Mouse (Mus musculus) CD4-positive helper T cell, adult 2 months (primary cell): ENCODE data around the gene Olfr870.
"Not testable (repeated sequence)": the region's sequence is repeated elsewhere in the genome, so short reads cannot be mapped to it uniquely, and the experiment has no call there.

ENCODE experiments used
- DNase-seq: peaks from one replicate; pipeline ENCODE4 v3.0.0-alpha.2; 2012; ENCODE audit warnings: low read depth, missing footprints, low spot score

Gene Olfr870

DNA sequence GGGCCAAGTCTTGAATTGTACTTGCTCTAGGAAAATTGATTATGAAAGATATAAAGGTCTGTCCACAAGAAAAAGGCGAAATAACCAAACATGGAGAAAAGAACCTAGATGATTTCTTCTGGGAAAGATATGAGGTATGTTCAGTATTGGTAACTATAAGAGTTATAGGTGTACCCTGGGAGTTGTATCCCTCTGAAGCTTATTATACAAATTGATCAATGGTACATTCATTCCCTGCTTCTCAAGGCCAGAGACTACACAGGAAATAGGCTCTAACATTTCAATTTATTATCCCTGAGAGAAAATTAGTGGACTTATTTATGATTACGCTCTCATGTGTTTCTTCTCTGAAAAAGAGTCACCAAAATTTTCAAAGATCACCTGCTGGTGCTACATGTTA, at the start of gene Olfr870:
Gene Olfr870, minus strand, starts transcription at position 101 of the 400 bp plus-strand sequence.
- no peak for DNase-seq

DNA sequence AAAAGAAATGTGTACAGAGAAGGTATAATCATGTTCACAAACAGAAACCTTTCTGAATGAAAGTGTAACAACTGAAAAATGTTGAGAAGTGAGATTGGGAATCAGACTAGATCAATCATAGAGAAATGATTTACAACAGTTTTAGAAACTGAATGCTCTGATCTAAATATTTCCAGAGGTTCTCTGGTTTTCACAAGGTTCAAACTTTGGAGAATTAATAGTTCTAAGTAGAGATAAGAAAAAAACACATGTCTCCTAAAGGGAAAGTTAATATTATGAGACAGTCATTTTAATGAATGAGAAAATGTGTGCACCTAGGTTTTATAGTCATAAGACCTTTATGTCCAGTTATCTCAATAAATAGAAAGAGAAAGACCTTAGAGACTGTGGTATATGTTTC, 38.0 kb upstream of the Olfr870 start, which contains the start of gene Olfr871:
Gene Olfr871, plus strand, starts transcription at position 301 of the 400 bp plus-strand sequence.
- DNase-seq = no peak

GRCm38 (mm10) chr9:20211477-20211876, 37.6 kb upstream of the Olfr870 start:
- no peak for DNase-seq

DNA sequence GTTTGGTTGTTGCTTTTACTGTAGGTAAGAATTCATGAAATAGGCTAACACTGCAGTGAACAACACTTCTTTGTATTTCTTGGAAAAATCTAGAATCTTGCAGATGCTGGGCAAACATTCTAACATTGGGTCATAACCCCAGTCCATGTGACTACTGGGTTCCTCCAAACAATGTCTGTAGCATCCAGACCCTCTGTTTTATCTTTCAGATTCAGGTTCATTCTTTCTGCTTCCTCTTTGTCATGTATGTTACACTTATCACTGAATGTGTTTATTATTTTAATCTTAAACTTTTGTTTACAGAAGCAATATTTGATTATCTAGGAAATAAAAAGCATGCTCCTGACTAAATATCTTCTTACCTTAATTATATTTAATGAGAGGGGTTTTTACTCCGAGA, 37.0 kb upstream of the Olfr870 start:
- no peak for DNase-seq

- not testable (repeated sequence) for DNase-seq
These were observed 29.6 kb upstream of the Olfr870 start for GRCm38 (mm10) chr9:20203413-20203984.

GRCm38 (mm10) chr9:20202131-20202530, 28.3 kb upstream of the Olfr870 start:
- no peak for DNase-seq

DNA sequence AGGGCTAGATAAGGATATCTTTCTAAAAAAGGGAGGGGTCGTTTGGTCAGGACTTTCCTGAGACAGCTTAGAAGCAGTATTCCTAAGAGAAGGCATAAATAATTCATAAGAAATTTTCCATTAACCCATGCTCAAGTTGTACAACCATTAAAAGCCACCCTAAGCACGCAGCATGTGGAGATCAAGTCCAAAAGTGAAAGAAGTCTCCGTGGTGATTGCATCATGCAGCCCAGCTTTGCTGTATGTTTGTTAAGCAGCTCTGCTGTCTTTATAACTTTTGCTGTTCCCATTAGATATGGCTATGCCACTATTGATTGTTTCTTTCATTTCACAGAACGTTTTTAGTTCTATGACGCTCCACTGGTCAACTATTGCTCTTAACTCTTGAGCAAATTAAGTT, 5.6 kb upstream of the Olfr870 start:
- no peak for DNase-seq

DNA sequence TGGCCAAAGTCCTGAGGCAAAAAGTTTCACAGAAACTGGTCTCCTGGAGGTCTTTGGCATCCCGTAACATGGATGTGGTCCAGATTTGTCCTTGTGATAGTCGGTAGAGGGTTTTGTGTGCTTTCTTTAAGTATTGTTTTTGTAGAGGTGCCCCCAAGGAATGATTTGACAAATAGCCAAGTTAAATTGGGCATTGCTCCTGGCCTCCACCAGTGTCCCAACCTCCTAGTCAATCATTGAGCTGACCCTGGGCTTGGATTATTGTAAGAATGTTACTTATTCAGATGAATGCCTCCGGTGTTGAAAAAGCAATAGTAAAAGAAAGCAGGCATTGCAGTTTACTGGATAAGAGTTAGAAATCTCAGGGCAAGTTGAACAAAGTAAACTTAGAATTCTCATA, 24.2 kb downstream of the Olfr870 start:
- DNase-seq = no peak

DNA sequence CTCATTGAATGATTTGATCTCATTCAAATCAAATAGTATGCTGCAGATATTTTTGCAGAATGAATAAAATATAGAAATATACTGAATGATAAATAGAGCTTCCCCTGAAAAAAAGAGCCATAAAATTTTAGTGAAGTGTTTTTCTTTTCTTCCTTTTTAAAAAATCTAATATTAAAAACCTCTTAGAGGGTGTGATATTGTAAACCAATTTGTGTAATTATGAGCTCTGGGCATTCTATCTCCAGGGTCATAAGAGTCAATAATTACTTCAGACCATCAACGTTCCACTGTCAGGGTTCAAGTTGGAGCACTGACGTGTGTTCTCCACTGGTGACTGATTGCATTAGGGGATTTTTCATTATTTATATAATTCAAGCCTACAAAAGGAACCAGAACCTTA, 45.1 kb downstream of the Olfr870 start, which contains the start of gene Olfr869:
Gene Olfr869, plus strand, starts transcription at position 301 of the 400 bp plus-strand sequence.
- no peak for DNase-seq
